Mouse (Mus musculus): ENCODE data around the gene Slc6a1.

The Slc6a1 gene

DNA sequence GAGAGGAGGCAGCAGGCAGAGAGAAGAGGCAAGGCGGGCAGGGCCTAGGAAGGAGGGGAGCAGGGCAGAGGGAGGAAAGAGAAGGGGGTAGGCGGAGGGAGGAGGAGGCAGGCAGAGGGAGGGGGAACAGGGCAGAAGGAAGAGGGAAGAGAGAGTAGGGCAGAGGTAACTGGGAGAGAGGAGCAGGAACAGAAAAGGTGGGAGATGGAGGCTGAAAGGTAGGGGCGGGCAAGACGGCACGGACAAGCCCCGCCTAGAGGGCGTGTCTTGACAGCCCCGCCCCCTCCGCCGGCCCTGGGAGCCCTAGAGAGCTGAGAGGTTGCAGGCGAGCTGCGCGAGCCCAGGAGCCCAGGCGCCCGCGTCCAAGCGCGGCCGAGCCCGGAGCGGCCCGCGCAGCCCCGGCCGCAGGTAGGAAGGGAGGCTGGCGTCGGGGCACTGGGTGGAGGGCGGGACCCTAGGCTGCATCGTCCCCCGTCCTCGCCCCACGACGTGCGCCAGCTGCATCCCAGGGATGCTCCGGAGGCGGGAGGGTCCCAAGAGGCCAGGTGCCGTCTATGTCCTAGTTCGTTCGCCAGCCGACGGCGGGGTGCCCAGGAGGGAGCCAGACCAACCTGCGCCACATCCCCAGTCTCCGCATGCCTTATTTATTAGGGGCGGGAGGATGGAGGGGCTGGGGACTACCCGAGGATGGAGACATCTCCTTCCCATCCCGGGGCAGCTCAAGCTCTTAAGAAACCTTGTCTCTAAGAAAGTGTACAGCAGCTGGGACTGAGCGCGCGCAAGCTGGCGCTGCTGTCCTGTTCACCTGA lies at the start of gene Slc6a1:
TSS of gene Slc6a1 (plus strand) at position 167 of the 809 bp plus-strand sequence.
- no peak for DNase-seq

DNA sequence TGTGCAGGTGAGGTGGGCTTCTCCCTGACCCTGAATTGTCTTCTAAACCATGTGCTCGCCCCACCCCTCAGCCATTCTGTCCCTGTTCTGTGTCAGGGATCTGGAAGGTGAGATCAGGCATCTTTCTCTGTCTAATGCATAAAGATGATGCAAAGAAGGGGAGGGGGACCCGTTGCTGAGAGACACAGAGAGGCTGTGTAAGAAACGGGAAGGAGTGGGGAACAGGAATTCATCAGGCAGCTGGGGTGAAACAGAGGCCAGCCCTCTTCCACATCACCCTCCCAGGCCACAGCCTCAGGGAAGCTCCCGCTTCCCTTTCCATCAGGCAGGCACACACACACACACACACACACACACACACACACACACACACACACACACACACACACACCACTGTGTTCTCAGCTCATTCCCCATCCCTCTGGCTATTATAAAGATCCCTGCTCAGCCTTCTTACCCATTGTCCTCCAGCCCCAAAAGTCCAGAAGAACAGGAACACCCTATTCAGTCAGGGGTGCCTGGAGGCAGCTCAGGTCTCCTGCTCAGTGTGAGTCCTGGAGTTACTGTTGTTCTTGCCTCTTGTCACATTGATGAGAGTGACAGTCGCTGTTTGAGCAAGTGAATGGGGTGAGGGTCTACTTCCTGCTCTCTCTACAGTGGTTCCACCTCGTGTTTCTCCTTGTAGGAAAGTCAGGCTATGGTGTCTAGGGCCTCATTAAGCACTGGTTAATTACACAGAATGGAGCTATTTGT lies 43.4 kb upstream of the Slc6a1 start:
- no peak for DNase-seq

DNA sequence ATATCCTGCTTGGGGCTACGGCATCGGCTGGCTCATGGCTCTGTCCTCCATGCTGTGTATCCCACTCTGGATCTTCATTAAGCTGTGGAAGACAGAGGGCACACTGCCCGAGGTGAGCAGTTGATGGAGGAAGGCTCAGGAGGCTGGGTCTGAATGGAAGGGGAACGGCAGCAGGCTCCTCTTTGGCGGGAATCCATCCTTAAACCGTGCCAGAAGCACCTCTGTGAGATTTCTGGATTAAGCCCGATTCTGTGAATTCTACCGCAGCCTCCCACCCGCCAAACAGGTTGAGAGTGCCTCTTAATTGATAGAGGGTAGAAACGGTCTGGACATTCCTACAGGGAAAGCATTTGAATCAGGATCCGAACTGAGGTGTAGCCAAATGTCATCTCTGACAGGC lies 36.8 kb upstream of the Slc6a1 start:
- DNase-seq: no peak

DNA sequence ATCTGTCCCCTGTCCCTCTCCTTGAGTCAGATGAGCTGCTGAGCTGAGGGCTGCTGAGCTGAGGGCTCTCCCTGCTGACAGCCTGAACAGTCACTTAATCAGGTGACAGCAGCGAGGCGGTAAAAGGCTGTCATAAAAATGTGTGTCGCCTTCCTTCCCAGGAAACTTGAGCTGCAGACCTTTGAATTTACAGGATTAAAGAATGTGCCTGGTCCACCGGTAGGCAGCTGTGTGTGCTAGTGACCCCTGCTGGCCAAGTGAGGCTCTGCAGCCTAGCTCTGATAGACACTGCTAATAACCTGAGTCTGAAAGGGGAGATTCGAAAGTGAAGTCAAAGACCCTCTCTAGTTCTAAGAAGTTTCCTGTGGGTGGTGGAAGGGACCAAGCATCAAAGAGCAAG lies 32.1 kb upstream of the Slc6a1 start:
- DNase-seq: peak; percentile 79

DNA sequence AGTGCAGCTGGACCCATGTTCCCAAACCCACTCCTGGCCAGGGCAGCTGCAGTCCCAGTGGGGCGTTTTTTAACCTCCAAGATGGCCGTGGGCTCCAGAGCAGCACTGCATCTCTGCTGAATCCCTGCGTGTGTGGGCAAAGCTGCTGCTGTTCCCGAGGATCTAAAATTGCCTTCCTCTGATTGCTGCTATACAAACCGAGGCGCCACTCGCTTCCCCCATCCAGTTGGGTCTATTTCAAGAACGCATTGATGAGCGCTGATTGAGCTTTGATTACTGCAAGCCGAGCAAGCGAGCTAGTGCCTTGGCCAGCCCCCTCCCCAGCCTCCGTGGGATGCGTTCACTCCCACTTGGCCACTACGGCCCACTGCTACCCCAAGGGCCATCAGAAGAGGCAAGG lies 27.5 kb upstream of the Slc6a1 start:
- DNase-seq: no peak

DNA sequence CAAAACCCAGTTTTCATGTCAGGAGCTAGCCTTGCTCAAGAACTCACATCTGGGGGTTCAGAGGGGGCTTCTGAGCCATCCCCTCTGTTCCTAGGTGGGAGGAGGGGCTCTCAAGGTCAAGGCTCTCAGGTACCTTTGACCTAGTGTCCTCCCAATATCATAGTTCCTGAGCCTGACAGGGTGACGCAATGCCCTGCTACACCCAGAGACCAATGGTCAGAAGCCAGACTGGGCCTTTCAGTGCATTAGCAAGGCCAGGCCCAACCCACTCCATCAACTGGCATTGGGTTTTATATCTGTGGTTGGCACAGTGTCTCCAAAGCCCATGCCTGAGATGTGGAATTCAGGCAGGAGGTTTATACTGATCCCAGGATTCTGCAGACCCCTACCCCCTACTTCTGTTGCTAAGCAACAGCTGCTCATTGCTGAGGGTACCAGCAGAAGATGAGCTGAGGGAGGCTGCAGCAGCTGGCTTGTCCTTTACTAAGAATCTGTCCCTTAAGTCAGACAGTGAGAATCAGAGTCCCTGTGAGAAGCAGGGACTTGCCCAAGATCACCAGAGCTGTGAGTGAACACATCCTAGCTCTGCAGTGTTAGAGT lies 24.6 kb upstream of the Slc6a1 start:
- no peak for DNase-seq

DNA sequence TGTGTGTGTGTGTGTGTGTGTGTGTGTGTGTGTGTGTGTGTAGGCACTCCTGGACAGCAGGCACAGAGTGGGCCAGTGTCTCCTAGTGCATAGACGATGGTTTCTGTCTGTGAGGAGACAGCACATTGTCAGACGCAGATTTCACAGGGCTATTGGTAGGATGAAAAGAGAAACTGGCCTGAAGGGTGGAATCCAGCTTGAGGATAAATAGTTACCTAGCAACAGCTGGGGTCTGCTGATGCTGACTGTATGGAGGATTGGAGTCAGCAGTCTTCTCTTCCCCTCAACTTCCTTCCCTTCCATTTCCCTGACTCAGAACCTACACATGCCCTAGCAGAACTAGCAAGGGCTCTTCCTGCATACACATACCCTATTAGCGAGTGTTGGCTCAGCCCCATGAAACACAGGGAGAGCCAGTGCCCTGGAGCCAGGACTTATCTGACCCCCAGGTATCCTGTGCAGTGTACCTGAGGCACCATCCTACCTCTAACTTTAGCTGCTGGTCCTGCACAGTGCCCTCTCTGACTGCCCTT lies 23.7 kb upstream of the Slc6a1 start:
- DNase-seq: no peak

DNA sequence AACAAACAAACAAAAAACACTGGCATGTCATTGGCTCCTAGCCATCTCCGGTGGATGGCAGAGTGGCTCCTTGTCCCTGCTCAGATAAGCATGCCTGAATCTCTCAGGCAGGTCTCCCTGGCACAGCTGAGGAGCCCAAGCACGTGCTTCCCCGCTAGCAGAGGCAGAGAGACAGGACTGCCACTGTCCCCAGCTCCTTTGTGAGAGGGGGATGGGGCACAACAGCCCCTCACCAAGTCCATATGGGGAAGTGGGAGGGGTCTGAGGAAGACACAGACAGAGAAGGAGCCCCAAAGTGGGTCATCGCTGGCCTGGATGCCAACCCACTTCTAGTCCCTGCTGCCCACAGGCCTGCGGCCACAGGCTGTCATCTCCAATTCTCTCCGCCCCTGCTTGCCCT lies 20.8 kb upstream of the Slc6a1 start:
- no peak for DNase-seq

DNA sequence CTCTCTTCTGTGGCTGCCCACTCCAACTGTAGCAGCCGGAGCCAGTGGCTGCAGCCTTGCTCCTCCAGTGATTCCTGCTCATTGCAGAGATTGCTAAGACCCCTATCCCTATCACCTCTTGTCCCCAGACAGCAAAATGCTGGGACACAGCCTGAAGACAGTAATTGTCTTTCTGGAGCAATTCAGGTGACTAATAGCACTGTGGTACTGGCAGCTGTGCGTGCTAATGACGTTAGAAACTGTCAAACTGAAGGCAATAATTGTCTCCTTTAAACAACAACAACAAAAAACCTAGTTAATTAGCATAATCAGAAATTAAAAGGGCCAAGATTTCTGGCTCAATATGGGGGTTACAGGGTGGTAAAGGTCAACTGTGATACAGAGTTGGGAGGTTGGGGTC lies 18.4 kb upstream of the Slc6a1 start:
- DNase-seq: no peak

DNA sequence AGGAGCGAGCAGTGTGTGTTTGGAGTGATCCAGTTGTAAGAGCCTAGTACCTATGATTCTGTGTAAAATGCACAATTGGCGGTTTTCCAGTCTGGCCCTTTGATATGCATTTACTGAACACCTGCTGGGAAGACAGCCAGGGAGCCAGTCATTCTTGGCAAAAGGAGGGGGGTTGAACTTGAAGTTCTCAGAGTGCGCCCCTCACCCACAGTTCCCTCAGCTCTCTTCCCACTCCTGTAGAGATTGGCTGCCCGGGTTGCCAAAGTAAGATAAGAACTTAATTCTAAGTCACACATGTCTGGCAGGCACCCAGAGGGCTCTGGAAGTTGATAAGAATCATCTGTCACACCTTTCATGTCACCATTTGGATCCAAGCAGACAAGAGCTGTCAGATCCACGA lies 18.0 kb upstream of the Slc6a1 start:
- DNase-seq: no peak

DNA sequence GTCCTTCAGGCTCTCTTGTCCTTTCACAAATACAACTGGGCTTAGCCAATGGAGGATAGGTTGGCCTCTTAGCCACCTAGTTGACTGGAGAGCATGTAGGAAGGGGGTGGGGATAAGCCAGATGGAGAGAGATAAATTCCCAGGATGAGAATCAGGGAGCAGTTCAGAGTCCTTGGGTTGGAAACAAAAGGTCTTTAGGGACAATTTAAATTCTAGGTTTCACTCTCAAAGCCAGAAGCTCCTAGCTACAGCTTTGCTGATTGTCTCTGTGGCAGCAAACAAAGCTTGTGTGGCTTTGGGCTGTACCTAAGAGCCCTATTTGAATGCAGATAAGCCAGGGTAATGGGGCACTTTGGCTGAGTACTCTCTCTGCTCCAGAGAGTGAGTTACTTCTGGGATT lies 16.2 kb upstream of the Slc6a1 start:
- no peak for DNase-seq

DNA sequence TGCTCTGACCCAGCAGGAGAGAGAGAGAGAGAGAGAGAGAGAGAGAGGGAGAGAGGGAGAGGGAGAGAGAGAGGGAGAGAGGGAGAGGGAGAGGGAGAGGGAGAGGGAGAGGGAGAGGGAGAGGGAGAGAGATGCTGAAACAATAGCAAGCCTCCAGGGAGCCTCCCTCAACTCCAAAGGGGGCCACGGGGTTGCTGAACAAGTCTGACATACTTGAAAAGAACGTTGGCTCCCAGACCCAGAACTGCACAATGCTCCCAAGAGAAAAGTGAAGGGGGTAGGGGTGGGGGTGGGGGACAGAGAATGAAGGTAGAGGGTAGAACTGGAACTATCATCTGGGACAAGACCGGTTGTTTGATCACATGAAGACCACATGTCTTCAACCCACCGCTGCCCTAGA lies 14.5 kb upstream of the Slc6a1 start:
- DNase-seq: no peak

DNA sequence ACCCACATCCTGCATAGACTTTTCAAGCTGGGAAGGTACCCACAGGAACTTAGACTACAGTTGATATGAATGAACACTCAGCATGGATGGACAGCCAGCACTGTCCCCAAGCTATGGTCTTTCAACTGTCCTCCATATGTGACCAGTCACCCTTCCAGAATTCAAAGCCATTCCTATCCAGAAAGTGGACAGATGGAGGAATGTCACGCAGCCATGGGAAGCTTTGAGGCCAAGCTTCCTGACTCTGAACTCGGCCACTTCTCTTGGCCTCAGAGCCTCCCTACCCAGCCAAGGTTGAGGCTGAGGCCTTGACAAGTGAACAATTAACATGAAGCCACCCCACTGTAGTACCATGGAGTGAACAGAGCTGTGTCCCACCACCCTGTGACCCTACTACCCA lies 12.8 kb upstream of the Slc6a1 start:
- peak; percentile 61 for DNase-seq

DNA sequence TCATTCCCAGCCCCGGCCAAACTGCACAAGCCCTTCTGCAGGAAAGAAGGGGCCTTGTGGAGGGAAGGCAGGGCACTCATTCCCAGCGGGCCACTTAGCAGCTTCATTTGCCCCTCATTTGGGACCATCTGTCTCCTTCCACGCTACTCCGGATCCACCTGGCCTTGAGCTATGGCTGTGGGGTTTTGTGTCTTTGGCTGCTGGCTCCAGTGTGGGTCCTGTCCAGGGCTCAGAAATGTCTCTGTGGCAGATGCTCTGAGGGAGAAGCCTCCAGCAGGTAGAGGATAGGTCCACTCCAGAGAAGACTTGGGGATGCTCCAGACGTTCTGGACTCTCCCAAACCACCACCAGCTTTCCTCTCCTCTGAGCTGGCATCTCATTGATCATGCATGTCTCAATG lies 11.6 kb upstream of the Slc6a1 start:
- no peak for DNase-seq

DNA sequence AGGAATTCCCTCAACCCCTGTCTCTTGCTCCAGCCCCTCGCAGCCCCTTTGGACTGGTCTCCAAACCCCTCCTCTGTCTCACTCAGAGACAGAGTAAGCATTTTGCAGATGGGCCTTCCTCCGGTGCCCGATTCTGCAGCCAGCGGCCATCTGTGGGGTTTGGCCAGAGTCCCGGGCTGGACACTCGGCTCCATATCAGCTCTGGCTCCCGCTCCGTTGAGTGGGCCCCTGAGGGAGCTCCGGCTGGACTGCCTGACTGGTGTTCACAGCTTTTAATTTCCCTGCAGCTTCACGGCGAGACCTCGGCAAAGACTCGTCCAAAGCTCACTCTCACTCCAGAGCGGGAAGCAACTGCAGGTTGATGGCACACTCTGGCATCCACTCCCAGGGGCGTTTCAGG lies 10.2 kb upstream of the Slc6a1 start:
- DNase-seq: peak; percentile 79

DNA sequence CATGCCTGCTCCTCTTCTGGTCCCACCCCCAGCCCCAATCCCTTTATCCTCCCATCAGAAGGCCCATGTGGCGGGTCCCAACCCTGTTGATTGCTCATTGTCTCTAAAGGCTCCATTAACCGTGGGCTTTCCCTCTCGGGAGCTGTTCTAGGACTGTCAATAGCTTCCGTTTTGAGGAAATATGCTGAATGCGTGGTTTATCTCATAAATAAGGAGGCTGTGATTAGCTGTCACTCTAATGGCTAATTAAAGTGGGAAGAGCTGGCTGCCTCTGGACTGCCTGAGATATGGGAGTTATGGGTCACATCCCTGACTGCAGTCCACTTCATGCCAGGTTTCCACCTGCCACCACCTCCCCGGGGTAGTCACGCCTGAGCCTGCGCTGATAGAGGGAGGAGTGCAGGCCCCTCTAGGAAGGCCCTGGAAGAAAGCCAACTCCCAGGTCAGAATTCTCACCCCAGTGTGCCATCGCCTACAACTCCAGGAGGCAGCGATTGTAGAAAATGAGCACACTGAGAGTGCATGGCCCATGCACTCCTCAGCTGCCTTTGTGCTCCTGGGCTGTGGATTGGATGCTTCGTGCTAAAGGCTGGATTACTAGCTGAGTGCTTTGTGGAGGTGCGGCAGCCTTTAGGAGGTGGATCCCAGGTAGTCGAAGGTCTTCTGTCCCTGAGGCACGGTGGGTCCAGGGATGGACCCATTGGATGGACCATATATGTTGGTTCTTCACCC lies 8.3 kb upstream of the Slc6a1 start:
- DNase-seq: no peak

DNA sequence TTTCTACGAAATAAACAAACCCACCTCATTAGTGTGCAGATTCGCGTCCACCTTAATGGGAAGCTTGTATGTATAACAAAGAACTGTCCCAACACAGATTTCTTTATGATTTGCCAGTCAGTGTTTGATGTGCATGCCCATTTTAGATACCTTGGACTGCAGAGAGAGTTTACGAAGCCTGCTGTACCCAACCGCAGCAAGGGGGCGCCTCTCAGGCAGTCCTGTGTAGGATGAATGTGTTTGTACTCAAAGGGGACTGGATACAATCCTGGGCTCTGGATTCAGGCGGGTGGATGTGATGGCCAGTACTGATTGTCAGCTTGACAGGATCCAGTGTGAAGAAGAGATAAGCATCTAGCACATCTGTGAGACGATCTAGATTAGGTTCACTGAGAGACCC lies 6.6 kb upstream of the Slc6a1 start:
- no peak for DNase-seq

DNA sequence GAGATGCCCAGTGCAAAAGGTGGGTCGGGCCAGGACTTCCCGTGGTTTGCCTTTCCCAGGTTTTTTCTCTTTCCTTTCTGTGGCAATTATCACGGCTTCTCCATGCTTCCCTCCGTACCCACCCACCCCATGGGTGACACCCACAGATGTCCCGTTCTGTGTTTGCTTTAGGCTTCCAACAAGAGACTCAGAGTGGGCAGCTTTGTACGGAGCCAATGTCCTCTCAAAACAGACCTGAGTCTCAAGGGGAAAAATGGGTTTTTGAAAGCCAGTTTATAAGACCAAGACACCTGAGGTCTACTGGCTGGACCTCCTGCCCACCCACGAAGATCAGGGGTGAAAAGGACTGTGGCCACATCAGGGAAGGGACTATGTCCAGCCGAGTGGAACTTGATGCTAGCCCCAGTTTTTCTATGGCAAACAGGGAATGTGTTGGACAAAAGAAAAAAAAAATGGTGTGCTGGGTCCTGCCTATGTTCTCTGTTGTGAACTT lies 889 bp downstream of the Slc6a1 start:
- no peak for DNase-seq

DNA sequence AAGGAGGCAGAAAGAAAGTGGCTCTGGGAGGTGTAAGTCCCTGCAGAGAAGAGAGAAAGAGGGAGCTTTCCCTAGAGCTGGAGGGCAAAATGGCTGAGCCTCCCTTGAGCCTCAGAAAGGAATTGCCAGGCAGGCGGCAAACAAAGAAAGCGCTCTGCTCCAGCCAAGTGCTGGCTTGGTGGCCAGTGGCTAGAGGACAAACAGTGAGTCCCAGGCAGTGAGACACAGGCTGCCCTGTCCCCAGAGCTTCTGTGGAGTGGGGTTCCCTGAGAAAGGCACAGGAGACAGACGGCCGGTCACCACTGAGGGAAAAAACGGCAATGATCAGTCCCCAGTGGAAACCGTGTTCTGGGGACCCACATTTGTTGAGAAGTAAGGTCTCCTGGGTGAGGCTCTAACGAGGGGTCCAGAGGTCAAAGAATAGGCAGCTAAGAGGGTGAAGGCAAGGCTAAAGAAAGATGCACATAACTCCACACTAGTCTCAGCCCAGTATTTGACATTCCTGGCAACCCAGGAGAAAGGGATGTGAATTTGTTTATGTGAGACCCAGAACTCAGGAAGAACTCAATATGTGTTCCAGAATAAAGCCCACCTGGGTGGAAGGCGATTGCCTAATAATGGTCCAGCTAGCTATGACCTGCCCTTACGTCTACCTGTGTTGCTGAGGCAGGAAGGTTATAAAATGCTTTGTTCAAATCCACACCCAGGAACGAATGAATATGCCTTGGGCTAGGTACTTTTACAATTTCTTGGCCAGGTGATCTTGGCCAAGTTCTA lies 1.7 kb downstream of the Slc6a1 start:
- no peak for DNase-seq

DNA sequence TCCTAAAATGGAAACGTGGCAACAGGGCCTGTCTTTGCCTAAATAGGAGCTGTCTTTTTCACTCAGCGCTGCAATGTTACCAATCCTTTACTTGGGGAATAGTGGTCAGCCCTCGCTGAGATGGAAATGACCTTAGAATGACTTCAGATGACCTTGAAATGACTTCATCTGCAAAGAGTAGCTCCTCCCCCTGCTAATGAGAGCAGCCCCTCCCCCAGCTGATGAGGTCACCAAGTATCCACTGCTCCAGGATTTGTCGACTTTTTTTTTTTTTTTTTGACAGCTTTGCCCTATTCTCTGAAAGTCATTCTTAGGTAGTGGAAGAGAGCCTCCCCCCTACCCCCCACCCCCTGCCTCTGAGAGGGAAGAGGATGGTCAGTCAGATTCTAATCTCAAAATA lies 3.0 kb downstream of the Slc6a1 start:
- no peak for DNase-seq

DNA sequence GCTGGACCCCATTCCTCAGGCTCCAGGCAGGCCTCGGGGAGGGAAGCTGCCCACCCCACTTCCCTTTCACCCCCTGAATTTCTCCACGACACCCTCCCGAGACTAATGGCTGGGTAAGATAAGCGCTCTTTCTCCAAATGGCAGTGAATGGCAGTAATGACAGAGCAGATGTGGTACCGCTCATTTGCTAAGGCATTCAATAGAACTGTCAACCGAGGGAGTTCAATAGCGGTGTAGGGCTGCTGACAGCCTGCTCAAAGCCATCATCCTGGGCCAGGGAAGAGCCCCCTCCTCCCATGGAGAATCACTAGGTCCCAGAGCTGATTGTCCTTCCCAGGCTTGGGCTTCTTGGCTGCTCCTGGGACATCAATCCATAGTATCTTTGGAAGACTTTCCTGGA lies 6.7 kb downstream of the Slc6a1 start:
- DNase-seq: no peak

DNA sequence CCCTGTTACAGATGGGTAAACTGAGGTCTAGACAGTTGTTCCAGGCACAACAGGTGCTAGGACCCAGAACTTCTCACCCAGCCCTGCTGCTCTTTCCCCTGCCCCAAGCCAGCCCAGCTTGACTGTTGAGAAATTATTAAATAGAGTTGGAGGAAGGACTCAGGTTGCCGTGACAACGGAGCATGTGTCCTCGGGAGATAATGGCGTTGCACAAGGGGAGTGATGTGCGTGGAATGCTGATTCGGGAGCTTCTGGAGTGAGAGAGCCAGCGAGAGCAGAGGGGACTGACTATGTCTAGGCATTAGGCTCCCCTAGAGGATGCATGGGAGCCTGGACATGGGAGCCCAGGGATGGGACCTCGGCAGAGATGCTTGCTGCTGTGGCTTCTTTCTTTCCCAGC lies 7.7 kb downstream of the Slc6a1 start:
- peak; percentile 51 for DNase-seq
